Mouse (Mus musculus) gastrocnemius, postnatal 4 days (tissue): ENCODE measurements around the gene Ptgs1. TPM values are rescaled to one million over a fixed set of nuclear protein-coding genes. Genes with fewer than 3 reads are reported as not detected.

Experiments
- DNase-seq, 2 experiments: peaks; one replicate each; pipeline ENCODE4 v3.0.0; 2021 to 2022; ENCODE audit warnings: low spot score in 2 of 2, mixed read lengths in 2 of 2
- total RNA-seq, 2 experiments: library from RNA; stranded (reverse); gene quantifications; 2 replicates each; pipeline ENCODE4 v1.2.3; 2021

The Ptgs1 gene
- total RNA-seq, 2 experiments from 2014 or later: 5.7 to 6.7 TPM

DNA sequence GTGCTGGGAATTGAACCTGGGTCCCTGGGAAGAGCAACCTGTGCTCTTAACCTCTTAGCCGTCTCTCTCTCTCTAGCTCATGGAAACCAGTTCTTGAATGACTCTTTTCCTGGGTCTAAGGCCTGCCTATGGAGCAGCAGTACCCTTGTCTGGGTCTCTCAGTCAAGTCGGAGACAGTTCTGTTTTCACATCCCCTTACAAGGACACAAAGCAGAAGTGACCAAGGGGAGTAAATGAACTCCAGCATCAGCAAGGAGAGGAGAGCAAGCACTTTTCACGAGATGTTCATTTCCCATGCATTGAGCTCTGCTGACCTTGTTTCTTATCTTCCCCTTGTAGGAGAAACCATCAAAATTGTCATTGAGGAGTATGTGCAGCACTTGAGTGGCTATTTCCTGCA is 14.5 kb downstream of the Ptgs1 start:
- no peak for DNase-seq

DNA sequence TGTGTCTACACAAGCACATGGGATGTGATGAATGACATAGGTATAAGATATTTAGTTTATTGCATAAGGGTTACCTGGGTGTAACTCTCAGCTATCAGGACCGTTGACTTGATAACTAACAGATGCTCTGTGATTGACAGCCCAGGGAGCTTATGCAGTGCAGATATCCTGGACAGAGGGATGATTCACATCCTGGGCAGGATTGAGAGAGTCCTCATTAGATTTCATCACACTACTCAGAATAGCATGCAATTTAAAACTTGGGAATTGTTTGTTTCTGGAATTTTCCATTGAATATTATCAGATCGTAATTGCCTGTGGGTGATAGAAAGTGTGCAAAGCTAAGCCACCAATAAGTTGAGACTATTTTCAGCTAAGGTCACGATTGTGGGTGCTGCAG is 17.7 kb downstream of the Ptgs1 start:
- DNase-seq: no peak

DNA sequence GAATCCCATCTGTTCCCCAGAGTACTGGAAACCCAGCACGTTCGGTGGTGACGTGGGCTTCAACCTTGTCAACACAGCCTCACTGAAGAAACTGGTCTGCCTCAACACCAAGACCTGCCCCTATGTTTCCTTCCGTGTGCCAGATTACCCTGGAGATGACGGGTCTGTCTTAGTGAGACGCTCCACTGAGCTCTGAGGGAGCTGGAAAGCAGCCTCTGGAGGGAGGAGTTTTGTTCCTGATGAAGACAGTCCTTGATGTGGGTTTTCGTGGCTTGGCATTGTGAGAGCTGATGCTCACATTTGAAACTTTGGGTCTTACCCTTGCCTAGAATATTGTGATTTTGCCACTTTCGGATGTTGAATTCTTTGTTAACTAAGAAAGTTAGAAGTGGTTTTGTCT is 20.9 kb downstream of the Ptgs1 start:
- DNase-seq: no peak

DNA sequence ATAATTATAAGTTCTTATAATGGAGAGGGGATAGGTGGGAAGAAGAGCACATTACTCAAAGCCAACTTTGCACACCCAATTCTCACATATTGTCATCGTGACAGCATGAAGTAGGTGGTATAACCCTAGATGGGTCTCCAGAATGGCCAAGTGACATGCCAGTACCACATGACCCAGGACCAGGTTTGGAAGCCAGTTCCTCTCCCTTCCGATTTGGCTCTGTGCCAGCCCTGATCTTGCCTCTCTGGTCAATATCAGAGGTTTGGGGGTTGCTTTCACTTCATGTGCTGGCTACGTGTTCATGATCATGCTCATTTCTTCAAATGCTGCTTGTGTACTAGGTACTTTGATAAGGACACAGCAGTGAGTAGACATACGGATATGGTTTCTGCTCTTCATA is 22.3 kb downstream of the Ptgs1 start:
- no peak for DNase-seq

DNA sequence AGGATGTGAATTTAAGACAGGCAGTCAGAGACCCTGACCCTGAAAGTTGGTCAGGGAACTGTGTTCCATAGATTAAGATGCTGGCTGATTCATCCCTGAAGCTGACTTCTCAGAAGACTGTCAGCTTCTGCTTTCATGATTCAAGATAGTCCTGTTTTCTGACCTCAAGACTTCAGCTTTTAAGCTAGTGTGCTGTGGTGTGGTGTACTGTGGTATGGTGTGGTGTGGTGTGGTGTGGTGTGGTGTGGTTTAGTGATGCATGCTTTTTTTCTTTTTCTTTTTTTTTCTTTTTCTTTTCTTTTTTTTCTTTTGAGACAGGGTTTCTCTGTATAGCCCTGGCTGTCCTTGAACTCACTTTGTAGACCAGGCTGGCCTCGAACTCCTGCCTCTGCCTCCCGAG is 24.2 kb downstream of the Ptgs1 start:
- DNase-seq: no peak

DNA sequence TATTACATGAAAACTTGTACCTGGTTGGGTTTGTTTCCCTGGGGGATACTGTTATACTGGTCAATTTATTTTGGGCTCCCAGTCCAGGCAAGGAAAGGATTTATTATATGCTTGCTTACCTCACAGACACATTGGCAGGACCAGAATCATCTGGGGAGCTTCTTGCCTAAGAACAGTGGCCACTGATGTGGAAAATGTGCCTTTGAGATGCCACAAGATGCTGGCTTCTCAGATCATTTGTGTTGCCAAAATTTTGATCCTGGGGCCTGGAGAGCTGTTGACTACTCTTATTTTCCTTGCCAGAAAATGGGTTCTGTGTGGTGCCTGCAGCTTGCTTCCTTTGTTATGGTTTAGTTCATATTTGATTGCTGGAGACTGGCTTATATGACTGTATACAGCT is 26.7 kb downstream of the Ptgs1 start:
- DNase-seq: no peak

DNA sequence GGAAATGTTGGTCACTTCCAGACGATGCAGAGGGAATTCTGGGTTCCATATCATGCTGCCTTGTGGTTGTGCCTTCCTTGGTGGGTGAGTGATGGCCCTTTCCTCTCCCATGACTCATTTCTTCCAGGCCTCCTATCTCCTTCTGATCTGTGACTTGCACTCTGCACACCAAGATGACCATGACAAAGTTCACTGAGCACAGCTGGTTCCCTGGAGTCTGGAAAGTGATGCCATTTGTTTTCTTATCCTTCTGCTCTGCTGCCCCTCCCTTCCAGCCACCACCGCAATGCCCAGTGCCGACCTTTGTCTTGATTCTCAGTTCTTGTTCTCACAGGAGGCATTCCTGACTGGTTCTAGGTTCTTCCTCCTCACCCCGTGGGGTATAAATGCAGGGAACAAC is 29.2 kb downstream of the Ptgs1 start:
- no peak for DNase-seq

DNA sequence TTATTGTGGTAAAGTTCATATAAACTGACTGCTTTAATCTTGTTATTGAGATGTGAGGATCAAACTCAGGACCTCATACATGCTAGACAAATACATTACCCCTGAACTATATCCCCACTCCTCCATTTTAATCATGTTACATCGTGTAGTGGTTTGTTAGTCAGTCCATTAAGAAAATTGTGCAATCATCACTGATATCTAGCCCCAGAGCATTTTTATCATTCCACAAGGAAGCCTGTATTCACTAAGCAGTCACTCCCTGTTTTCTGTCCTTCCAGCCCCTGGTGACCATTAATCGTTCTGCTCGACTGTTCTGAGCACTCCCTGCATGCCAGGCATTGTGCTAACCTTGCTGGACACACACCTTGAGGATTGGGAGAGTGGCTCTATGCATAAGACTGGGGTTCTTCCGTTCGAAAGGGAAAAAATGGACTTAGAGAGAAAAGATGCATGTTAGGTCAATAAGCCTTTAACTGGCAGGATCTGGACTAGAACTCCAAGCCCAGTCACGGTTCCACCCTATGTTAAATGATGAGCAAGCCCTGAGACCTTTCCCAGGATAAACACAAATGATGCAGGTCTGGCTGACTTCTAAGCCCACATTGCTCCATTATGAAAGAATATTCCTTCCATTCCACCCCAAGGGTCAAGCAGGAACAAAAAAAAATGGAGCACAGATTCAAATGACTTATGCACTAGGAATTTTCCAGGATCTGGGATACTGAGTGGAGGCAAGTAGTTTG is 29.7 kb downstream of the Ptgs1 start:
- DNase-seq: no peak

DNA sequence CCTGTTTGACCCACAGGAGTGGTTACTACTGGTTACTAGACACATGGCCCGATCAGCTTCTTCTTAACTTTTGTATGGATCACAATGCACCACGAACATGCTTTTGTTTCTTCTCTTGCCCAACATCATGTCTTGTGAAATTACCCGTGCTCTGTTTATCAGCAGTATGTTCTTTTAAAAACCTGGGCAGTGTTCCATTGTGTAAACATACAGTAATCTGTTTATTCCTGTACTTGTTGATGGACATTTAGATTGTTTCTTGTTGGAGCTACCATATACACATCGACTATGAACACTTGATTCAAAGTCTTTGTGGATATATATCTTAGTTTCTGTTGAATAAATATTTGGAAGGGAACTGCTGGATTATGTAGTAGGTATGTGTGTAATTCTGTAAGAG is 31.8 kb downstream of the Ptgs1 start:
- no peak for DNase-seq

DNA sequence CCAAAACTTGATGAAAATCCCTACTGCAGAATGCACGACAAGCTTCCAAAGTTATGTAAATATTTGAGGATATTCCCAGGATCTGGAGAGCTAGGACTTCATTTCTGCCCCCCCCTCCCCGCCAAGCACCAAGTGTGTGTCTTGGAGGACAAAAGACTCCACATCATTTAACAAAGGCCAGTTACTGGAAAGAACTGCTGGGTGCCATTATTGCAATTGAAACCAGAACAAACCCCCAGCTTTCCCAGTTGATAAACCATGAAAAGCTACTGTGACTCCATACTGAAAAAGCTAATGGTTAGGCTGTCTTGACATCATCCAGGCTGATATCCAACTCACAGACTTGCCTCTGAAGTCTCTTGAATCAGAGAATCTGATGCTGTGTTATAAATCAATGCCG is 39.2 kb downstream of the Ptgs1 start:
- DNase-seq: no peak

DNA sequence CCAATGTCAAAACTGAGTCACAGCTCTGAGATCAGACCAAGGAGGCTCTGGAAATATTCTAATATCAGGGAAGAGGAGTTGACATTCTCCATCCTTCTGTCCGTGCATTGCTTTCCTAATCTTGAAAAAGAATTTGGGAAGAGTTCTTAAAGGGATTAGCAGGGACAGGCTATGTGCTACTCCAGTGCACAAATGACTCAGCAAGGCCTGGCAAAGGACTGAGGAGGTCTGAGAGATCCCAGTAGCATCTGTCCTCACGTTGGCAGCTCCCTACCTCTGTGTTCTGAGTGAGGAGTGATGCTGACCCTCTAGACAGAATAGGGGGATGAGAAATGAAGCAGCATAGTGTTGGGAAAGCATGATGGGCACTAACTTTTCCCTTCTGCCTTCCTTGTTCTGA is 40.0 kb downstream of the Ptgs1 start:
- DNase-seq: no peak

DNA sequence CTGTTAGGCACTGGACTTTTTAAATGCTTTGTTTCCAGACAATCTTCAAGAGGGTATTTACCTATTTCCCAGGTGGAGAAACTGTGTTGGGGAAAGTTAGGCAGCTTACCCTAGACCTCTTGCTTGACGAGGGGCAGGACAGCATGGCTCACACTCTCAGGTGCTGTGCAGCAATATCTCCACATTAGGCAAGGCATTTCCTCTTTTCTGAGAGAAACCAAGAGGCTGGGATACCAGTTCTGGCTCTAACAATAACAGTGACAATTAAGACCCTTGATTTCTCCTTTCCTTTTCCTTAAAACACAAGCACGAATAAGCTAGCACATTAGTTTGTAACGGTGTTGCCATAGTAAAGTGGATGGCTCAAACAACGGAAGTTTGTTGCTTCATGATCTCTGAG is 40.9 kb downstream of the Ptgs1 start:
- no peak for DNase-seq

DNA sequence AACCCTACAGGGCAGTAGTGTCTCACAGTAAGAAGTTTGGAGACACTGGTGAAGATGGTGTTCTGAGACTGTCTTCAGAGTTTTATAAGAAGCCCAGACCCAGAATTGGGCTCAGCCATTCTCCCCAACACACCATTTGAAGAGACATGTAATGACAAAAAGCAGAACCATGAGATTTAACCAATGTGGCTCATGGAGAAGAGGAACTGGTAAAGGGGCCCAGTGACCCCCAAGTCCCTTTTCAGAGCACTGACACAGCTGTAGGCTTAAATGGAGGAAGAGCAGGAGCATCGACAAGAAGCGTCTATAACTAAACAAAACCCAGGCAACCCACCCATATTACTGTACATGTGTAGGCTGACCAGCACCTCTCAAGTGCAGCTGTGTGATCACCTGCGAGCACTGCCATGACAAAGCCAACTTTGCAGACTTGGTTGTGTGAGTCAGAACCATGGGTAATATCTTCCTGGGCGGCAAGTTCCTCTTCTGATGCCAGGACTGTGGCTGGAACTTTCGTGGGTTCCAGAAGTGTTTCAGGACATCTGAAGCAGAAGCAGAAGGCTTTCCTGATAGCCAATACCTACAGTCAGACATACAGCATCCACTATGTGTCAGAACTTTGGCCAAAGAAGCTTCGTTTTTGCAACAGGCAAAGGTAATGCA is 42.2 kb downstream of the Ptgs1 start:
- DNase-seq: no peak

DNA sequence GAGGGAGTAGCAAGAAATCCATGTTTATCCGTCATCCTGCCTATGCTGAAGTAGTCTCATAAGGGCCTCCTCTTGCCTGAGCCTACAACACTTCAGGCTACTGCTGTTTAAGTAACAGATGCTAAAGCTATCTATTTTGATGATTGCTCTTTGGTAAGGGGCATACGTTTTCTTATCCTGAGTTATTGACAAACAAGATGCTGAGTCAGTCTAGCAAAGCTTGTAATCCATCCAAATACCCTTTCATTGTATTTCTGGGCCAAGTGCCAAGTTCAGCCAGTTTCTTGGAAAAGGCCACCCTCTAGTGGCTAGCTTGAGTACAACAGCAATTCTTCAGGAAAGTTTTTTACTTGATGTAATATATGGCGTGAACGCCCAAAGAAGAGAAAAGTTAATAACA is 46.2 kb downstream of the Ptgs1 start:
- peak in 1 of 2 experiments; percentile 68 for DNase-seq

DNA sequence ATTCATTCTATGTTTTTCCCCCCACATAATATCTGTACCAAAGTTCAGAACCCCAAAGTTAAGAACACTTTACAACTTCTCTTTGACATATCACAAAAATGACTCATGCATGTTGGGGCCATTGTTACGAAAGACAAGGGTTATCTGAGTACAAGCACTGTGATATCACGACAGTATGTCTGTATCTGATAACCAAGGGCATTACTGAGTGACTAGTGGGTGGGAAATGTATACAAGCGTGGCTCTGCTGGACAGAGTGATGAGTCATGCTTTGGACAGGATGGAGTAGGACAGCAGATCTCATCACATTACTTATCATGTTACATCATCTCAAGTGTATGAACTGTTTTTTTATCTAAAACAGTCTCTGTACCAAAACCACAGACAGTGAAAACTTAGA is 48.5 kb downstream of the Ptgs1 start:
- DNase-seq: no peak

DNA sequence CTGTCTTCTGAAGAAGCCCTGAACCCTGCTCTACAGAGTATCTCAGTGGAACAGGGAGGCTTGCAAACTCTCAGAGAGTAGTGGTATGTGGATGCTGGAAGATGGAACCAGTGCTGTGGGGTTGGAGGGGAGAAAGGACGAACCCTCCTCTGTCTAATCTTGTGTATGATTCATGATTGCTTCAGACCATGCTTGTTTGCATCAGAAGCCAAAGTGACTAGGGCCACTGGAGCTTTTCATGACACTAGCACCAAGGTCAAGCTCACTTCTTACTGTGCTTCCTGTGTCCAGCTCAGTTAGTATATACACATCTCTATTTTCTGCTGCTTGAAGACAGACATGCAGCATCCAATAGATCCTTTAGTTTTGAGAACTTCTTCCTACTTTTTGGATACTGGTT is 50.9 kb downstream of the Ptgs1 start:
- DNase-seq: no peak

DNA sequence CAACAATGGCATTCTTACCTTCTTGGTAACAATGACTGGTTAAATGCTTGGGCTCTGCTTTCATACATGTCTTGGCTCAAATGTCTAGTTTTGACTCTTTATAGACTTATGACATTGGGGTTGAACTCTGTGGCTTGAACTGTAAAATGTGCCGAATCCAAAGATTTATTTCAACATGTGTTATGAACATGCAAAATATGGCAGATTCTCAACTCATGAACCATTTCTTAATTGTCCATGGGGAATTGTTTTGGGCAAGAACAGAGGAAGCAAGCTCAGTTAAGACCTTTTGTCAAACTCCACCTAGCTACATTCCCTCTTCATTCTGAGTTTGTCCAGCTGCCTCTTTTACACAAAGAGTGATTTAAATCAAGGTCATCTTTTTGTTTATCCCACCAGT is 52.1 kb downstream of the Ptgs1 start:
- DNase-seq: no peak

Other genes starting within 250 kb of the Ptgs1 start
- 100 to 1,000 TPM; 249 to 250 TPM for gene Ndufa8, start 181.0 kb upstream of the Ptgs1 start, total RNA-seq
- not detected for gene Morn5, start 181.0 kb upstream of the Ptgs1 start, total RNA-seq
- 1 to 10 TPM; 6.5 to 8.0 TPM for gene Lhx6, start 125.0 kb upstream of the Ptgs1 start, total RNA-seq
- gene Mrrf, start 94.0 kb upstream of the Ptgs1 start, total RNA-seq: 10 to 100 TPM; 24.0 to 25.4 TPM
- 10 to 100 TPM; 33.6 to 36.8 TPM for gene Rbm18, start 93.7 kb upstream of the Ptgs1 start, total RNA-seq
- not detected for gene Olfr338, start 143.1 kb downstream of the Ptgs1 start, total RNA-seq
- not detected for gene Olfr339, start 188.5 kb downstream of the Ptgs1 start, total RNA-seq
- gene Olfr340, start 222.2 kb downstream of the Ptgs1 start, total RNA-seq: not detected